Mouse (Mus musculus): ENCODE results near the gene 1700025G04Rik. TPM values are rescaled to one million over a fixed set of nuclear protein-coding genes. Genes with fewer than 3 reads are reported as not detected.

Gene 1700025G04Rik
- polyA plus RNA-seq, 1 experiment from 2014 or later: 2.3 TPM

DNA sequence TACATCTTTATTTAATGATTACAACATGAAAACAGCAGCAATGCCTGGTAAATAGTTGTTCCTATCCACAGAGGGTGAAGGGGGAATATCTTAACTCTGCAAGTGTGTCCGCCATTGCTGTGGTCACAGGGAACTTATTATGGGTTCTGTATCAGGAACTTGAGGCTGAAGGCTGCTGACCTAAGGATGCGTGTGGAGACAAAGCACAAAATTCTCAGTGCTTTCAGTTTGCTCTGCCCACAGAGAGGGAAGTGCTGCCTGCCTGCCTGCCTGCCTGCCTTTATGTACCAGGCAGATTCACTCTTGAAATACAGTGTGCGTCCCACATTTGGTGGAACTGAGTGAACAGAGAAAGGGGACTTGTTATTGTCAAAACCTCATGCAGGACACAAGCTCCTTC, 172.2 kb downstream of the 1700025G04Rik start:
- Histone ChIP-seq H3K27me3 (ENCODE audit: control insufficient read depth, insufficient read depth, low read depth, low read length) (no peaks in the 10 kb centered on the region), H3K4me1 (ENCODE audit: control insufficient read depth, low read depth, low read length) (no peaks in the 10 kb centered on the region), H3K4me2 (ENCODE audit: low read depth, low read length) (no peak overlapping the region), H3K27ac (ENCODE audit: low read length) (no peak overlapping the region), H3K36me3 (ENCODE audit: control insufficient read depth, insufficient read depth) (no peaks in the 10 kb centered on the region), H3K9ac (ENCODE audit: low read depth, low read length) (no peak overlapping the region), H3K9me3 (replicated peaks; ENCODE audit: control insufficient read depth, low read length) (no peaks in the 10 kb centered on the region), H3K4me3 (ENCODE audit: low read depth, low read length) (no peak overlapping the region)
- 45% methylated on average over 3 of the region's 3 CpGs for WGBS (ENCODE audit: insufficient replicate concordance)
- no peak for ATAC-seq (ENCODE audit: low read depth)

DNA sequence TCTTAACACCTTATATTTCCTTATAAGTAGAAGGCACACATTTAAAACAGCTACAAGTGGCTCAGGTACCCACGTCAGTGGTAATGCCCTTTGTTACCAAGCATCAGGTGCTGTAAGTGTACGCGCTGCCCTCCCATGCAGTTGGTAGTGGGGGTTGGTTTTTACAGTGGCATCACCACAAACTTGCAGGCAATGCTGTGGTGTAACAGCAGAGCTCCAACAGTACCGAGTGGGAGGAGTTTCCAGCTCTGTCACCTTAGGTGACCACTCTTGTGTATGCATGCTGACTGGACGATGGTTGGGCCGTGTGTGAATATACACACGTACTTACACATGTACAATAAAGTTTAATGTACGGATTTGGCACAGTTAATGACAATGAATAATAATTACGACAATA, 175.4 kb downstream of the 1700025G04Rik start:
- Histone ChIP-seq H3K4me3 (ENCODE audit: low read depth, low read length) (no peak overlapping the region), H3K4me1 (ENCODE audit: control insufficient read depth, low read depth, low read length) (no peaks in the 10 kb centered on the region), H3K9me3 (replicated peaks; ENCODE audit: control insufficient read depth, low read length) (no peaks in the 10 kb centered on the region), H3K27ac (ENCODE audit: low read length) (no peak overlapping the region), H3K27me3 (ENCODE audit: control insufficient read depth, insufficient read depth, low read depth, low read length) (no peaks in the 10 kb centered on the region), H3K9ac (ENCODE audit: low read depth, low read length) (no peak overlapping the region), H3K36me3 (ENCODE audit: control insufficient read depth, insufficient read depth) (no peaks in the 10 kb centered on the region), H3K4me2 (ENCODE audit: low read depth, low read length) (no peak overlapping the region)
- WGBS (ENCODE audit: insufficient replicate concordance): 68% methylated on average over 9 of the region's 9 CpGs
- no peak for ATAC-seq (ENCODE audit: low read depth)

DNA sequence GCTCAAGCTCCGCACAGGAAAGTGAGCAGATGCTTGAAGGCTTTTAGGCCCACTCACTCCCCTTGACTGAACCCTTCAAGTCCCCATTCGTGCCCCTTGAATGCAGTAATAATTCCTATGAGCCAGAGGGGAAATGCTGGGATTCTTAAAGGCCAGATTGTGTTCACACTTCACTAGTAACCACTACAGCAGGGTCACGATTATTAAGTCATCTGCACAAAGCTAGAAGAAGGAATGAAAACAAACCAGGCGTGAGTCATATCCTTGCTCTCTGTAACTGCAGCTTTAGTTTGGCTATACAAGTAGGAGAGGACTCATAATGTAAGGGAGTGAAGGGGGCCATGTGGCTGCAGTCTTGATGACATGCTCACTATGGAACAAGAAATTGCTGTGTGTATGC, 182.9 kb downstream of the 1700025G04Rik start:
- 57% methylated on average over 4 of the region's 4 CpGs for WGBS (ENCODE audit: insufficient replicate concordance)
- Histone ChIP-seq H3K27ac (ENCODE audit: low read length) (no peak overlapping the region), H3K4me2 (ENCODE audit: low read depth, low read length) (no peak overlapping the region), H3K36me3 (ENCODE audit: control insufficient read depth, insufficient read depth) (no peaks in the 10 kb centered on the region), H3K27me3 (ENCODE audit: control insufficient read depth, insufficient read depth, low read depth, low read length) (no peaks in the 10 kb centered on the region), H3K9me3 (replicated peaks; ENCODE audit: control insufficient read depth, low read length) (no peaks in the 10 kb centered on the region), H3K9ac (ENCODE audit: low read depth, low read length) (no peak overlapping the region), H3K4me3 (ENCODE audit: low read depth, low read length) (no peak overlapping the region), H3K4me1 (ENCODE audit: control insufficient read depth, low read depth, low read length) (no peaks in the 10 kb centered on the region)
- no peak for ATAC-seq (ENCODE audit: low read depth)

DNA sequence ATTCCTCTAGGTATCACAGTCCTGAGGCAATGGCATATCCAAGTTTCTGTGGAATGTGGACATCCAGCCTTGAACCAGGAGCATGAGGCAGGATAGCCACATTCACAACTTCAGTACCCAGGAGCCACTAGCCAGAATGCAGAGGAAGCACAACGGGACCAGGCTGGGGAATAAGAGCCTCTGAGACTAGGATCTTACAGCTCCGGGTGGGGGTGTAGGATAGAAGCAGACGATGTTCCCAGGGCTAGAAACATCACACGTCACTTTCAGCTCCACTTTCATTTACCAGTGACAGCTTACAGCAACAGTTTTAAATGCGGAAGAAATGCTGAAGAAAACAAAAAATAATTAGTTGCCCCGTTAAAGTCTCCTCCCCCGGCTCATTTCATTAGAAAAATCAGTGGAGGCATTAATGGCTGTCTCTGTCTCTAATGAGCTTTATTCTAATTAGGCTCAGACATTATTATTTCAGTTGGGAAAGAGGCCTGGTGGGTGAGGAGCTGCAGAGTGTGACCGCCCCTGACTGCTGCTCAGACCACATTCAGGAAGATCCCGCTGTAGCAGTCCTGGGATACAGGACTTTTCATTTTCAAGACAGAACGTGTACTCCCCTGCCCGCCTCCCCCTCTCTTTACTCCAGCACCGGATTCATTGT, 189.1 kb downstream of the 1700025G04Rik start:
- H3K9ac ChIP-seq (ENCODE audit: low read depth, low read length): no peak overlapping the region
- H3K27ac ChIP-seq (ENCODE audit: low read length): no peak overlapping the region
- no peak overlapping the region for H3K4me3 ChIP-seq (ENCODE audit: low read depth, low read length)
- WGBS (ENCODE audit: insufficient replicate concordance): 70% methylated on average over 12 of the region's 12 CpGs
- no peaks in the 10 kb centered on the region for H3K36me3 ChIP-seq (ENCODE audit: control insufficient read depth, insufficient read depth)
- no peaks in the 10 kb centered on the region for H3K27me3 ChIP-seq (ENCODE audit: control insufficient read depth, insufficient read depth, low read depth, low read length)
- H3K4me2 ChIP-seq (ENCODE audit: low read depth, low read length): no peak overlapping the region
- no peaks in the 10 kb centered on the region for H3K4me1 ChIP-seq (ENCODE audit: control insufficient read depth, low read depth, low read length)
- H3K9me3 ChIP-seq (replicated peaks; ENCODE audit: control insufficient read depth, low read length): no peaks in the 10 kb centered on the region
- no peak for ATAC-seq (ENCODE audit: low read depth)

DNA sequence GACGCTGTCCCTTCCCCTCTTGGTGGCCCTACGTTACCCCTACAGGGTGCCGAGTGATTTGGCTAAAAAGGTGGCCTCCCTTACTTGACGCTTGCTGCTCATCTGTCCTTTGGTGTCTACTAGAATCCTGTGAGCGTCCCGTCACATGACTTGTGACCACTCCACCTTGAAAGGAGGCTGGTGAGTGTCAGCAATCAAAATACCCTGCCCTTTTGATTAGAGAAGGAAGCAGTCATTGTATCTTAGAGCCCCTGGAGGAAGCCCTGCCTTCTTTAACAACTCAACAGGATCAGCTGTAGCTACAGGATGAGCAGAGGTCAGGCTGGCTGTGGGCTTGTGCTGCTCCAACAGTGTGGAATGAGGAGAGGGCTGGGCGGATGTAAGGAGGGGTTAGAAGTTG, 190.0 kb downstream of the 1700025G04Rik start:
- ATAC-seq (ENCODE audit: low read depth): no peak
- H3K36me3 ChIP-seq (ENCODE audit: control insufficient read depth, insufficient read depth): no peaks in the 10 kb centered on the region
- H3K4me3 ChIP-seq (ENCODE audit: low read depth, low read length): no peak overlapping the region
- H3K27me3 ChIP-seq (ENCODE audit: control insufficient read depth, insufficient read depth, low read depth, low read length): no peaks in the 10 kb centered on the region
- no peaks in the 10 kb centered on the region for H3K9me3 ChIP-seq (replicated peaks; ENCODE audit: control insufficient read depth, low read length)
- no peaks in the 10 kb centered on the region for H3K4me1 ChIP-seq (ENCODE audit: control insufficient read depth, low read depth, low read length)
- no peak overlapping the region for H3K27ac ChIP-seq (ENCODE audit: low read length)
- 66% methylated on average over 7 of the region's 7 CpGs for WGBS (ENCODE audit: insufficient replicate concordance)
- H3K9ac ChIP-seq (ENCODE audit: low read depth, low read length): no peak overlapping the region
- no peak overlapping the region for H3K4me2 ChIP-seq (ENCODE audit: low read depth, low read length)

DNA sequence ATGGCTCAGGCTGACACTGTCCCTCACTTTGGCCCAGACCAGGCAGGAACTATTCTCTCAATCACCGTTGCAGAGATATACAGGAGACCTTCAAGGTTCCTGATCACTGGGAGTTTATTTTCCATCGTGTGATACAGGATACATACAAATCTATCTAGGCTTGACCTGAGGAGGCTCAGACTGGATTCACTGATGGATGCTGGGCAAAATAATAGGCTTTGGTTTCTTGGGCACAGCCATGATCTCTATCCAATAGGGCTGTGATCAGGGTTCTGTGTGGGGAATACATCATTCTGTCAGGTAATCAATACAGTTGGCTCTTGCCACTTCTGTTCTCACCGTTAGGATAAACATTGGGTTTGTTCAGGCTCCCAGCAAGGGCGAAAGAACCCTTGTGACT, 194.5 kb downstream of the 1700025G04Rik start:
- Histone ChIP-seq H3K27ac (ENCODE audit: low read length) (no peak overlapping the region), H3K4me1 (ENCODE audit: control insufficient read depth, low read depth, low read length) (no peaks in the 10 kb centered on the region), H3K4me2 (ENCODE audit: low read depth, low read length) (no peak overlapping the region), H3K9me3 (replicated peaks; ENCODE audit: control insufficient read depth, low read length) (no peaks in the 10 kb centered on the region), H3K9ac (ENCODE audit: low read depth, low read length) (no peak overlapping the region), H3K27me3 (ENCODE audit: control insufficient read depth, insufficient read depth, low read depth, low read length) (no peaks in the 10 kb centered on the region), H3K4me3 (ENCODE audit: low read depth, low read length) (no peak overlapping the region), H3K36me3 (ENCODE audit: control insufficient read depth, insufficient read depth) (no peaks in the 10 kb centered on the region)
- 58% methylated on average over 4 of the region's 4 CpGs for WGBS (ENCODE audit: insufficient replicate concordance)
- ATAC-seq (ENCODE audit: low read depth): no peak

DNA sequence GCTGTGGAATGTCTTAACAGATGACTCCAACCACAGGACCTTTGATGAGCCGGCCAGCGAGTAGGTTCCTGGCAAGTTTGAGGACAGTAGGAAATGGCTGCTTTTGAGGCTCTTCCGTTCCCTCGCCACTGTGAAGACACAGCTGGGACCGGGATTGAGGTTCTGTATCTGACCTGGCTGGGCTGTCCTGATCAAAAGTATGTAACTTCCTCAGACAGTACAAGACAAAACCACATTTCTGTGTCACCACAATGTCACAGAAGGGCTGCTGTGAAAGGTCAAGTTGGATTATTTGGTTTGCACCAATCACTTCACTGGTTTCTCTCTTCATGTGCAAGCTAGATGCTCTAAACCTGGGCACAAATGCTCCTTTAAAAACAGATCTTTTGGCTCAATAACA, 195.9 kb downstream of the 1700025G04Rik start:
- Histone ChIP-seq H3K4me3 (ENCODE audit: low read depth, low read length) (no peak overlapping the region), H3K27ac (ENCODE audit: low read length) (no peak overlapping the region), H3K27me3 (ENCODE audit: control insufficient read depth, insufficient read depth, low read depth, low read length) (no peaks in the 10 kb centered on the region), H3K36me3 (ENCODE audit: control insufficient read depth, insufficient read depth) (no peaks in the 10 kb centered on the region), H3K4me1 (ENCODE audit: control insufficient read depth, low read depth, low read length) (no peaks in the 10 kb centered on the region), H3K9ac (ENCODE audit: low read depth, low read length) (no peak overlapping the region), H3K9me3 (replicated peaks; ENCODE audit: control insufficient read depth, low read length) (no peaks in the 10 kb centered on the region), H3K4me2 (ENCODE audit: low read depth, low read length) (no peak overlapping the region)
- ATAC-seq (ENCODE audit: low read depth): no peak
- 13% methylated on average over 5 of the region's 5 CpGs for WGBS (ENCODE audit: insufficient replicate concordance)

DNA sequence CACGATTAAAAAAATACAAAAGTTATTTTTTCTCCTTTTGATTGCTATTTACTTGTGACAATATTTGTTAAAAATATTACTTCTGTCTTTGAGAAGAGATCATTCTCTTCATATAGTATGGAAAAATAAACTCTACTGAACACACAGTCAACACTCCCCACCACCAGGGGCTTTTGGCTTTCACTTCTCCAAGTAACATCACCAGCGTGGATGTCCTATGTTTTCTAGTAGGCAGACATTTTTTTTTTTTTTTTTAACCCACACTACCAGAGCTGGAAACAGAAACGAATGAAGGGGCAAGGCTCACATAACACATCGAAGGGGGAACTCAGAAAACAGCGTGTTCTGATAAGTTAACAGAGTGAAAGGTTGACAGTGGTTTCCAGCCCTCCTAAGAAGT, 197.9 kb downstream of the 1700025G04Rik start:
- H3K4me3 ChIP-seq (ENCODE audit: low read depth, low read length): no peak overlapping the region
- H3K4me1 ChIP-seq (ENCODE audit: control insufficient read depth, low read depth, low read length): no peaks in the 10 kb centered on the region
- no peaks in the 10 kb centered on the region for H3K36me3 ChIP-seq (ENCODE audit: control insufficient read depth, insufficient read depth)
- no peak overlapping the region for H3K27ac ChIP-seq (ENCODE audit: low read length)
- no peaks in the 10 kb centered on the region for H3K27me3 ChIP-seq (ENCODE audit: control insufficient read depth, insufficient read depth, low read depth, low read length)
- WGBS (ENCODE audit: insufficient replicate concordance): 48% methylated on average over 5 of the region's 5 CpGs
- H3K9me3 ChIP-seq (replicated peaks; ENCODE audit: control insufficient read depth, low read length): no peaks in the 10 kb centered on the region
- no peak overlapping the region for H3K4me2 ChIP-seq (ENCODE audit: low read depth, low read length)
- no peak overlapping the region for H3K9ac ChIP-seq (ENCODE audit: low read depth, low read length)
- ATAC-seq (ENCODE audit: low read depth): no peak

DNA sequence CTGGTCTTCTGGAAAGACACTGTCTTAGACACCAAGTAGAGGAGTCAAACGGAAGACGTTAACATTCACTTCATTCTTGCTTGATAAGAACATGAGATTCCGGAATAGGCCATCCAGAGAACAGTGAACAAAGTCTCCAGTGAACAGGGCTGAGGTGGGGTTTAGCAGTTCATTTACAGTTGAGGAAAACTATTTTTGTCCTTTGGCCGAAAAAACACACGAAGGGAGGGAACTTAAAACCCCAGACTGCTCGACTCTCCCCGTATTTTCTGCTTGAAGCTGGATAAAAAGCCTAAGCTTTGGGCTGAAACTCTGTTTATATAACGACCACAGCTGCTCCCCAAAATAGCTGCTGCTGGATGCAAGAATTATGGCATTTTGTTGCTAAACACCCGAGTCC, 198.7 kb downstream of the 1700025G04Rik start:
- H3K4me3 ChIP-seq (ENCODE audit: low read depth, low read length): no peak overlapping the region
- ATAC-seq (ENCODE audit: low read depth): no peak
- H3K36me3 ChIP-seq (ENCODE audit: control insufficient read depth, insufficient read depth): no peaks in the 10 kb centered on the region
- no peaks in the 10 kb centered on the region for H3K9me3 ChIP-seq (replicated peaks; ENCODE audit: control insufficient read depth, low read length)
- no peaks in the 10 kb centered on the region for H3K4me1 ChIP-seq (ENCODE audit: control insufficient read depth, low read depth, low read length)
- H3K27me3 ChIP-seq (ENCODE audit: control insufficient read depth, insufficient read depth, low read depth, low read length): no peaks in the 10 kb centered on the region
- H3K4me2 ChIP-seq (ENCODE audit: low read depth, low read length): no peak overlapping the region
- H3K9ac ChIP-seq (ENCODE audit: low read depth, low read length): no peak overlapping the region
- WGBS (ENCODE audit: insufficient replicate concordance): 65% methylated on average over 9 of the region's 9 CpGs
- H3K27ac ChIP-seq (ENCODE audit: low read length): no peak overlapping the region

Measured in liver, embryonic 16.5 days (tissue).